Mouse (Mus musculus) small intestine, adult 2 months (tissue): ENCODE data around the gene Evl. TPM values are rescaled to one million over a fixed set of nuclear protein-coding genes. Genes with fewer than 3 reads are reported as not detected.
A peak's percentile ranks its signal among the peaks of the same experiment; 100 is the strongest.

ENCODE experiments used
- H3K27ac ChIP-seq: fragments of 200-500 bp; 2 replicates; pipeline ENCODE4 v1.5.1; 2012; ENCODE audit warnings: low read depth, low read length, control low read depth, inconsistent platforms; ENCODE audit not compliant: insufficient read depth
- H3K27me3 ChIP-seq: fragments of 200-500 bp; 2 replicates; pipeline ENCODE4 v1.6.1; 2012; ENCODE audit warnings: mild to moderate bottlenecking, moderate library complexity, low read length, inconsistent platforms; ENCODE audit not compliant: control insufficient read depth, insufficient read depth
- H3K36me3 ChIP-seq: fragments of 200-500 bp; 2 replicates; pipeline ENCODE4 v1.6.1; 2012; ENCODE audit warnings: mild to moderate bottlenecking, low read length, control low read depth, inconsistent platforms; ENCODE audit not compliant: control insufficient read depth, insufficient read depth
- H3K4me1 ChIP-seq: fragments of 200-500 bp; 2 replicates; pipeline ENCODE4 v1.6.1; 2012; ENCODE audit warnings: low read length, inconsistent platforms, mixed read lengths; ENCODE audit not compliant: control insufficient read depth, insufficient read depth, insufficient read length
- H3K4me3 ChIP-seq: fragments of 200-500 bp; 2 replicates; pipeline ENCODE4 v1.5.1; 2012; ENCODE audit warnings: low read depth, mild to moderate bottlenecking, control low read depth, inconsistent platforms, low read length, moderate library complexity
- CTCF ChIP-seq: fragments of 200-500 bp; IDR thresholded peaks from 2 replicates; pipeline ENCODE4 v1.5.1; 2012; ENCODE audit warnings: low read depth, mild to moderate bottlenecking, control low read depth, inconsistent platforms, low read length, moderate library complexity, mixed read lengths; ENCODE audit not compliant: insufficient replicate concordance, insufficient read length; ENCODE audit errors: extremely low read depth
- POLR2A ChIP-seq: fragments of 200-500 bp; IDR thresholded peaks from 2 replicates; pipeline ENCODE4 v1.6.1; 2012; ENCODE audit warnings: low read depth, mild to moderate bottlenecking, control low read depth, inconsistent platforms, low read length, moderate library complexity
- WGBS: fragments of 180-500 bp; shearing (Covaris S2); methylation state at CpG from one replicate; pipeline ENCODE4 v1.1.7; 2018; 5-methylcytosine and 5-hydroxymethylcytosine counted together
- polyA plus RNA-seq: library from polyadenylated mRNA; depleted of rRNA; stranded (reverse); fragments of >200 nt; gene quantifications from 2 replicates; pipeline ENCODE4 v1.2.3, GENCODE M21; 2012

Evl gene
- polyA plus RNA-seq, 1 experiment = 22.7 TPM

DNA sequence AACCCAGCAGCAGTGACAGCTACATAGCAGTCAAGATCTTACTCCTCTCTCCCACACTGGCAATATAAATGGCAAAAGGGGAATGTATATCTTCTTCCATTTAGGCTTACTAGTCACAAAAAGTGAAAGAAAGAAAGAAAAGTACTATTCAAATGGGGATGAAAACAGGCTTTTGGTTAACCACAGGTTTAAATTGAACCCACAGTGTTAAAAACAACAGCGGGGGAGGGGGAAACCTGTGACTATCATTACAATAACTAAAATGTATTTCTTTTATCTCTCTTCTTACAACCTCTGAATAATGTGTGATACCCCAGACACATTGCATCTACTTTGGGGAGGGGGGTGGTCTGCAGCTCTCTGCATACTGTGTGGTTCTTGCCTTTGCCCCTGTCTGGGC is 91.7 kb downstream of the Evl start:
- H3K27me3 ChIP-seq = no peaks in the 10 kb centered on the region
- TF ChIP-seq POLR2A = no peak
- TF ChIP-seq CTCF = no peak
- H3K36me3 ChIP-seq = peaks cover 10% of the 10 kb centered on the region; the same call in 1 of the 2 replicates
- no peak overlapping the region for H3K4me3 ChIP-seq
- 81% methylated on average over 1 of the region's 1 CpGs for WGBS
- no peaks in the 10 kb centered on the region; the same call in 1 of the 2 replicates for H3K4me1 ChIP-seq
- no peak overlapping the region for H3K27ac ChIP-seq

DNA sequence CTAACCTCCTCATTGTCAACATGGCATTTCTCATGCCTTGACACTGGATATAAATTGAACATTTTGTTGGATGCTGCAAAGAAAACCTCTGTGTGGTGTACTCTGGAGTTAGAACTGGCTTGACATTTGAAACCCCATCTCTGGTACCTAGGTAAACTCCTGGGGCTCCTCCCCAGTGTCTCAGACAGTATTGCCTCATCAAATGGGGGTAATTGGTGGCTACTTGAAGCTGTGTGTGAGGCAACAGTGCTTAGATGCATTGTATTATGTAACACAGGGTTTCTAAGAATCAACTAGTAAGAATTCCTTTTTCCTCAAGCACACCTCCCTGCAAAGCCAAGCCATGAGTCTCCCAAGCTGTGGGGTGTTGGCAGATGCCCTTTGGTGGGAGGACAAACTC is 93.3 kb downstream of the Evl start:
- Histone ChIP-seq H3K4me3 (no peak overlapping the region), H3K4me1 (no peaks in the 10 kb centered on the region; the same call in 1 of the 2 replicates), H3K27ac (no peak overlapping the region), H3K36me3 (peaks cover 10% of the 10 kb centered on the region; the same call in 1 of the 2 replicates), H3K27me3 (no peaks in the 10 kb centered on the region)
- no peak for TF ChIP-seq CTCF
- TF ChIP-seq POLR2A = no peak

DNA sequence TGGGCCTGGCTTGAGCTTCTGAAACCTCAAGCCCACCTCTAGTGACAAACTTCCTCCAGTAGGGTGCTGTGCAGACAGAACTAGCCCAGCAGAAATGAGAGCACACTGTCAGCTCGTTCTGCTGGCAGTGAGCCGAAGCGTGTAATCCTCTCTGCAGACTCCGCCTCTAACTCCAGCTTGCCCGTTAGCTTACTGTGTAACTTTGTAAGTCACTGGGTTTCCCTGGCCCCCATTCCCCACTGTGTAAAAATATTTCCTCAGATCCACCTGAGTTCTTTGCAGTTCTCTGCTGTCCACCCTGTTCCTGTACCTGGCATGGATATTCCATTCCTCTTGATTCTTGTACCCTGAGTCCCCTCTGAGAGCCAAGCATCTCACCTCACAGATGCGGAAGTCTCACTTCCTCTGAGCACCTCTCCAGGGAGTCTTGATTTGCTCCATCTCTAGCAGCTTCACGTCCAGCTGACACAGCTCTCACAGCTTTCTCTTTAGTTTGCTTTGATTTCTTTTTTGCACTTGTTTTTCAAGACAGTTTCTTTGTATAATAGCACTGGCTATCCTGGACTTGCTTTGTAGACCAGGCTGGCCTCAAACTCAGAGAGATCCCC is 96.6 kb downstream of the Evl start:
- TF ChIP-seq CTCF (no peak), POLR2A (no peak)
- WGBS = 34% methylated on average over 7 of the region's 7 CpGs
- no peaks in the 10 kb centered on the region for H3K27me3 ChIP-seq
- no peak overlapping the region for H3K4me3 ChIP-seq
- H3K27ac ChIP-seq = no peak overlapping the region; the same call in 1 of the 2 replicates
- H3K4me1 ChIP-seq = peaks cover 13% of the 10 kb centered on the region; the same call in 1 of the 2 replicates
- peaks cover 15% of the 10 kb centered on the region for H3K36me3 ChIP-seq

DNA sequence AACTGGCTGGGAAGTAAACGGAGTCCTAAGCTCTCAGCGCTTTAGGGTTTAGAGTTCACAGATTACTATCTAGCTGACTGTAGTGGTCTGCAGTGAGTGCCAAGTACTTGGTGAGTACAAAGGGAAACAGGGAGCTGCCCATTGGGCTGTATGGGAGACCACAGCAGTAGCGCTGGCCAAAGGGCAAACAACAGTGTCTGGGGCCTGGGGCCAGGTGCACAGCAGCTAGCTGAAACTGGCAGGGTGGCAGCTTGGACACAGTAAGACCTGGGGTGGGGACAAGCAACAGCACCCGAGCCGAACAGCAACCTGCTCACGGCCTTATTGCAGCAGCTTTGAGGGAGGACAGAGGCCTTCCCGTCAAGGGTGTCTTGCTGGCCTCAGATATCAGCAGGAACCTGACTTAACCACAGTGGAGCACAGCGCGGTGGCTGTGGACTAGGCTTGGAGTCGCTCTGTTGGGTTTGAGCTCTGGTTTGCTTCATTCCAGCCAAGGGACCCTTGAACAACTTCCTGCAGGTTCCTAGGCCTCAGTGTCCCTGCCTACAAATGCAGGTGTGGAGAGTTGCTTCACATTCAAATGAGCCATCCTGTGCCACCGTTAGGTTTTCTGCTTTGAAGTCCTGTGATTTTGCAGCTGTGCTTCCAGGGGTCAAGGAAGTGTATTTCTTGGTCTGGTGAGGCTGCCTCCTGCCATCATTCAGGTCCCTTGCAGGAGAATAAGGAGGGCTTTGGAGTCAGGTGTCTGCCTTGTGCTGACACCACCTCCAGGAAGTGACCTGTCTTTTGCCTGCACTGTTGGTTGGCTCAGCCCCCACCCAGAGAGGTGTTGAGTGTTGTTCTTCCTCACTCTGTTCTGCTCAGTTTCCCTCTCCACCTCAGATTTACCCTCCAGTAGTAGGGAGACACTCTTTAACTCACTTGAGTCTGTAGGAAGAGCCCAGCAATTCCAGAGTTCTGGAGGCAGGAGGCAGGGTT is 99.1 kb downstream of the Evl start:
- Histone ChIP-seq H3K4me3 (no peak overlapping the region), H3K4me1 (peaks cover 13% of the 10 kb centered on the region; the same call in 1 of the 2 replicates), H3K36me3 (peaks cover 14% of the 10 kb centered on the region), H3K27me3 (no peaks in the 10 kb centered on the region), H3K27ac (0 out of 2 replicates have a peak overlapping the region, but pooled peaks have one; percentile 1)
- 34% methylated on average over 11 of the region's 11 CpGs for WGBS
- TF ChIP-seq CTCF (no peak), POLR2A (no peak)

DNA sequence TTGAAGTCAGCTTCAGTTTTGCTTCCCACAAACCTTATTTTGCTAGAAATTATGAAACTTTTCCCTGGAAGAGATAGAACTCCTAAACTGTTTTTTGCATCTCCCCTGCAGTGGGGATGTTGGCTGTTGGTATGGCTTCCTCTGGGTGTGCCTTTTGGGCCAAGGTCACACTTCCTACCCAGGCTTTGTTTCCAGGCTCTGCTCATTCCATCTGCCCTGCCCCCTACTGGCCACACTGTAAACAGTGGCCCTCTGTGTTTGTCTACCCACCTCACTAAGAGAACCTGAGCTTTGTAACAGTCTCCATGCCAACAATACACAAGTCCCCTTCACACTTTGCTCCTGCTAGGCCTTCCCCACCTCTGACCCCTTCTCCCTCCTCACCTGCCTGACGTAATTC is 102.8 kb downstream of the Evl start:
- peak; percentile 87 for TF ChIP-seq CTCF
- TF ChIP-seq POLR2A = no peak
- peaks cover 7% of the 10 kb centered on the region for H3K36me3 ChIP-seq
- H3K27me3 ChIP-seq = no peaks in the 10 kb centered on the region
- H3K4me3 ChIP-seq = no peak overlapping the region
- WGBS = 73% methylated on average over 1 of the region's 1 CpGs
- H3K4me1 ChIP-seq = peaks cover 13% of the 10 kb centered on the region; the same call in 1 of the 2 replicates
- no peak overlapping the region for H3K27ac ChIP-seq

DNA sequence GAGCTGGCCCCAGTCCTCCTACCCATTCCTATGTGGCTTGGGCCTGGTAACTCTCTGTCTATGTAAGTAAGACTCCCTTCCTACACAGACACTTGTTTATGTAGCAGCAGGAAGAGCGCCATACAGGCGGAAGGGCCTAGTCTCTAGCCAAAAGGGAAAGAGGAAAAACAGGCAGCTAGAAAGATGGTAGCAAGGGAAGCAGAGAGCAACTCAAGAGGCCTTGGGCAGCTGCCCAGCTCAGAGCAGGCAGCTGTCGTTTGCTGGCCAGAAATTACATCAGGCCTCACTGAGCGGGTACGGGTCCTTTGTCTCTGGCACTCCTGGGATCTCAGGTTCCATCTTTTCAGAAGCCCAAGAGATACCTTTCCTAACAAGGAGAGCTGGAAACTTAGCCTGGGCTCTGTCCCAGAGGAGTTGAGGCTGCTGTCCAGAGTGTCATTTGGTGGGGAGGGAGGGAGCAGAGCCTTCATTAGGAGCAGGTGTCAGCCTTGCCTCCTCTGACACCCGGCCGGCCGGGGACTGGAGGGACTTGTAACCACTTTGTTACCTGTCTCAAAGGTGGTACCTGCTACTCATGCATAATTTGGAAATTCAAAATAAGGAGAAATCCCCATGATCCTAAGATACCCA is 114.2 kb downstream of the Evl start:
- TF ChIP-seq CTCF (no peak), POLR2A (no peak)
- Histone ChIP-seq H3K4me1 (no peaks in the 10 kb centered on the region), H3K4me3 (no peak overlapping the region), H3K27me3 (no peaks in the 10 kb centered on the region), H3K36me3 (peaks cover 6% of the 10 kb centered on the region; the same call in 1 of the 2 replicates), H3K27ac (peak overlapping the region; percentile 9; the same call in 1 of the 2 replicates)
- 64% methylated on average over 8 of the region's 8 CpGs for WGBS
